Mouse (Mus musculus) heart, adult 8-10 months (tissue): Measurements from ENCODE around the gene Ssr2. TPM values are rescaled to one million over a fixed set of nuclear protein-coding genes. Genes with fewer than 3 reads are reported as not detected.

ENCODE experiments used
- DNase-seq: peaks from one replicate; pipeline ENCODE4 v3.0.0; 2022; ENCODE audit warnings: low spot score
- total RNA-seq, 4 experiments: library from RNA; stranded (reverse); gene quantifications; 2 replicates each; pipeline ENCODE4 v1.2.4; 2022

The Ssr2 gene
- total RNA-seq, 4 experiments from 2014 or later = 60.4 to 67.0 (median 64.4) TPM

DNA sequence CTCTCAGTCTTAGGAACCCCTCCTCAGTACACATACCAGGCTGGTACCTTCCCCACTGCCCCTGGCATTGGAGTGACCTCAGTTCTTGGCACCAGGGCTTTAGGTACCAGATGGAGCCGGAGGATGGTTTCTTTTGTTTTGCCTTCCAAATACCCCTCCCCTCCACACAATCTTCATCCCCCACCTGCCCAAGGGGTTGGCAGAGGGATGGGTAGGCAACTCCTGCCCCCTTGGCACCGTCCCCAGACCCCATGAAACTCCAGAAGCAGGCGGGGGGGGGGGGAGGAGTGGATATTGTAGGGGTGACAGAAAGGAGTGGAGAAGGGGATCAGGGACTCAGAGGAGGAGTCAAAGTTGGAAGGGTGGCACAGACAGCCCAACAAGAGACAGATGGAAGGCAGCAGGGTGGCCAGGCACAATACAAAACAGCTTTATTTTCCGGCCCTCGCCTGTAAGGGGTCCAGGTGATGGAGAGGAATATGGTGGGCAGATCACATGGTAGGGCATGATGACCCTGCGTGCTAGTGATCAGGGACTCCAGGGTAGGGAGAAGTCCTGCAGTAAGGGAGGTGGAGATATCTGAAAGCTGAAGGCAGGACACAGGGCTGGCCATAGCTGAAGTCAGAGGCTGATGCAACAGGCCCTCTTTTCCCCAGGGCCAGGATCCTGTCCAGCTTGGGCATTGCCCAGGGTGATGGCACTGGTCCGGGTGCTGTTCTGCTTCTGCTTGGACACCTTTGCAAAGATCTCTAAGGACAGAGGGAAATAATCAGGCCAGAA, 33.9 kb upstream of the Ssr2 start:
- no peak for DNase-seq

GRCm38 (mm10) chr3:88542486-88542885, 33.2 kb upstream of the Ssr2 start:
- DNase-seq = no peak

- no peak for DNase-seq
These were observed 32.5 kb upstream of the Ssr2 start for GRCm38 (mm10) chr3:88543174-88543573.

- DNase-seq = no peak
These were observed 31.8 kb upstream of the Ssr2 start for GRCm38 (mm10) chr3:88543651-88544410.

DNA sequence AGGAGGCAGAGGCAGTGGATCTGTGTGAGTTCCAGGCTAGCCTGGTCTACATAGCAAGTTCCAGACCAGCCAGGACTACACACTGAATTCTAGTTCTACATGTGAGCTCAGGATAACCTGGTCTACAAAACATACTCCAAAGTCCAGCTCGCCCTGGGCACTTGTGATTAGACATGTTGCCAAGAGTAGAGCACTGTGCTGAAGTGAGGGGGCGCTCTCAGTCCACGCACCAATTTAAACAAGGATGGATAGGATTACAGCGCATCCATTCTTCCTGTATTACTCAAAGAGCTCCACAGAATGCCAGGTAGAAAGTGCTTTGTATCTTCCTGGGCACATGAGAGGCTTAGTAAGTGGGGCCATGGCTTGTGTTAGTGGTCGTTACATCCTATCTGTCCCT, 31.2 kb upstream of the Ssr2 start:
- no peak for DNase-seq

DNA sequence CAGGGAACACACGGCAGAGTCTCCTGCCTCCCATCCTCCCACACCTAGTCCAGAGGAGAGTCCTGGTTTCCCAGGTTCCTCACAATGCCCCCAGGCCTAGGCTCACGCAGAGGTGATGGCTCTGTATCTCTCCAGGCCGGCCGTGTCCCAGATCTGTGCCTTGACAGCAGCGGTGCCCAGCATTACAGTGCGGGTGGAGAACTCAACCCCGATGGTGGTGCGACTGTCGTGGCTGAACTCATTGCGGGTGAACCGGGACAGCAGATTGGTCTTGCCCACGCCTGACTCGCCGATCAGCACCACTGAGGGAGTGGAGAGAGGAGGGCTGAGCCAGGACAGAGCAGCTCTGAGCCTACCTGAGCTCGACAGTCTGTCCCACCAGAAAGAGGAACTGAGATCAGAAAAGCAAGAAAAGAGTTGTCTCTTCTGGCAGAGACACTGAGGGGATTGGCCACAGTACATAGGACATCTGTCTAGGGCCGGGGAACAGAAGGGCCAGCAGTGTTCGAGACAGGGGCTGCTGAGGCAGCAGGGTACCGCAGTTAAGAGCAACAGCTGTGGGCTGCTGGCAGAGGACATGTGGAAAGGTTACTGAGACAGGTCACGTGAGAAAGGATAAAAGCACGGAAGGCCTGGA, 30.6 kb upstream of the Ssr2 start:
- DNase-seq = no peak

GRCm38 (mm10) chr3:88546674-88547418, 28.8 kb upstream of the Ssr2 start:
- no peak for DNase-seq

- DNase-seq = no peak
These were observed 27.3 kb upstream of the Ssr2 start, which contains the start of gene Rab25 for GRCm38 (mm10) chr3:88548180-88548917. TSS of gene Rab25 (minus strand) at chr3:88548300.

GRCm38 (mm10) chr3:88551586-88551985, 24.1 kb upstream of the Ssr2 start:
- no peak for DNase-seq

DNA sequence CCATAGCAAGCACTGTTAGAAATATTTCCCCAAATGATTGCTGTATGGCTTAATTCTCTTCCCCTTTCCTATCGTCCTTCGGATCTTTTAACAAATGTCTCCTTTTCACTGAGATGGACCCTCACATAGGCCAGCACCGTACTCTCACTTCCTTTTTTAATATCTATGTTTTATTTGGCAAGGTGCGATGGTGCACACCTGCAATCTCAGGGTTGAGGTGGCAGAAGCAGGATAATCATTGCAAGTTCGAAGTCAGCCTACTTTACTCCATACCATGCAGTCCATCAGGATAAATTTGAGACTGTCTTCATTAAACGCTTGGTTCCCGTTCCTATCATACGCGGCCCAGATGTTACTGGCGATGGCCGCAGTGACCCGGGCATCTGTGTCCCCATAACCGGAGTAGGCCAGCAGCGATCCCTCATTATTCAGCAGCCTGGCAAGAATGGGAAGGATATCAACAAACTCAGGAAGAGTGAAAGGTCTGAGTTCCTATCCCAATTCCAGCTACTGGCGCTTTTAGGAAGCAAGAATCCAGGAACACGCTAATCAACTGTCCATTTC, 23.5 kb upstream of the Ssr2 start:
- DNase-seq = no peak

- DNase-seq = peak; percentile 99
These were observed 22.8 kb upstream of the Ssr2 start, which contains the start of gene Lamtor2 for GRCm38 (mm10) chr3:88552676-88553524. TSS of gene Lamtor2 (minus strand) at chr3:88553074.

- DNase-seq = peak; percentile 87
These were observed 22.2 kb upstream of the Ssr2 start, which contains the start of gene Ubqln4 for GRCm38 (mm10) chr3:88553525-88553879. TSS of gene Ubqln4 (plus strand) at chr3:88553758.

DNA sequence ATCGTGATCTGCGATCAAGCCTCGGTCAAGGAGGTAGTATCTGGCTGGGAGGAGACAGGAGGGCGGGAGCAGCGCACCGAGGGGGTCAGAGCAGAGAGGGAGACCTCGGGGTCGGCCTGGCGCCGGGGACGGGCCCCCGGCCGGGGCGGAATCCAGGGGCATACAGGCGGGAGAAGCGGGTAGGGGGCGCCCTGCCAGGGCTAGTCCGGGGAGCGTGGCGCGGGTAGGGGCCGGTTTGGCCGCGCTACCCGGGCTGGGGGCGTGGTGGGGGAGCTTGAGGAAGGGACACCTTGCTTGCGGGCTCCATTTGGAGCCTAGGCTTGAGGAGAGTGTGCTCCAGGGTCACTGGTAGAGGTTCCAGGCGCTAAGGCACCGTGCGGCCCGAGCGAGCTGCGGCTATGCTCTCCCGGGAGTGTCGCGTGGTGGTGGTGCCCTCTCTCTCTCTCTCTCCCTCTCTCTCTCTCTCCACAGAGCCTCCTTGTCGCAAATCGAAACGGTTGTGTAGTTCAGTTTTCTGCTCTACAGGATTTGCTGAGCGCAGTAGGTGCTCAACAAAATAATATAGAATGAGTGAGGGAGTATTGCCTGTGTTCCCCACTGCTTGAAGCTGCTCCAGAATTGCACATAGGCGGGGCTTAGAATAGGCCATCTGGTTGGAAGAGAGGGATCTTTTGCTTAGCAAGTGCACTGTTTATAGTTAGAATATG, 21.6 kb upstream of the Ssr2 start:
- peak; percentile 47 for DNase-seq

DNA sequence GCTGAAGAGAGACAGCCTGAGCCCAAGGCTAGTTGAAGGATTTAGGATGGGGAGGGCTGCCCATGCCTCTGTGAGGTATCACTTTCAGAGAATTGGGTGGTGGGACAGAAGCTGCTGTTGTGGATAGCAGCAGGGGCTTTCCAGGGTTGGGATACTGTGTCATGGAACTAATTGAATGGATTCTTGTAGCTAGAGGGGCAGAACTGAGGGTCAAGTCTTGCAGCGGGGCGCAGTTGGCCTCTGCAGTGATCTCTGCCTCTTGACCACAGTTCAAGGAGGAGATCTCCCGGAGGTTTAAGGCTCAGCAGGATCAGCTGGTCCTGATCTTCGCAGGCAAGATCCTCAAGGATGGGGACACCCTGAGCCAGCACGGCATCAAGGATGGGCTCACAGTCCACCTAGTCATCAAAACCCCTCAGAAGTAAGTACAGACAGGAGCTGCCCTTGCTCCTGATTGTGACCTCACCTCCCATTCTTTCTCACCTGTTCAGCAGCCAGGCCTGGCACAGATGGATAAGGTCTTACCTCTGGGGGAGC, 20.5 kb upstream of the Ssr2 start:
- DNase-seq = no peak

- DNase-seq = no peak
These were observed 19.9 kb upstream of the Ssr2 start for GRCm38 (mm10) chr3:88555731-88556130.

DNA sequence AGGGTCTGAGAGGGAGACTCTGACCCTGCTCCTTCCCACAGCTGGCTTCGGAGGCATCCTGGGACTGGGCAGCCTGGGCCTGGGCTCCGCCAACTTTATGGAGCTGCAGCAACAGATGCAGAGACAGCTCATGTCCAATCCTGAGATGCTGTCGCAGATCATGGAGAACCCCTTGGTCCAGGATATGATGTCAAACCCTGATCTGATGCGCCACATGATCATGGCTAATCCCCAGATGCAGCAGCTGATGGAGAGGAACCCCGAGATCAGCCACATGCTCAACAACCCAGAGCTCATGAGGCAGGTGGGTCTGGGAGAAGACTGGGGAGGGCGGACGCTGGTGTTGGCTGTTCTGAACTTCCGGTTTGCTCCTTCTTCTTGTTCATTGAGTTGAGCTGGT, 19.1 kb upstream of the Ssr2 start:
- no peak for DNase-seq

- DNase-seq = no peak
These were observed 16.1 kb upstream of the Ssr2 start for GRCm38 (mm10) chr3:88559596-88559995.

- DNase-seq = no peak
These were observed 13.7 kb upstream of the Ssr2 start for GRCm38 (mm10) chr3:88561989-88562388.

DNA sequence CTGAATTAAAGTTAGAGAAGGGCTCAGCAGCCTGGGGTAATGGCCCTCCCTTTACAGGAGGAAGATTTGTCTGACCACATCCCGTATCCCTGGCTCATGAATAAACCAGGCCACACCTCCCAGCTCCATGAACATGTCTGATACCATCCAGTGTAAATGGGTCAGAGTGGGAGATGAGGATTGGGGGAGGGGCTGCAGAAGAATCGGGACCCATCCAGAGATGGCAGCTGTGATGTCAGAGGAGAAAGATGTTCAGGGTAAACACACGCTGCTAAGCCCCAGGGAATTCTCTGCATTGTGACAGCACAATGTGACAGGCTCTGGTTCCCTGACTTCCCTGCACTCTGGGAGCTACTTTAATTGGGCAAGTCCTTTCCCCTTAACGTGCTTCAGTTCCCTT, 12.2 kb upstream of the Ssr2 start:
- DNase-seq = no peak
